Mouse (Mus musculus) liver, adult 2 months (tissue): ENCODE measurements around the gene 9330161L09Rik.

Experiments
- CTCF ChIP-seq: fragments of 200-500 bp; IDR thresholded peaks from 2 replicates; pipeline ENCODE4 v1.5.1; 2011; ENCODE audit warnings: low read depth, low read length, control low read depth
- POLR2A ChIP-seq: fragments of 200-500 bp; IDR thresholded peaks from 2 replicates; pipeline ENCODE4 v1.6.1; 2011; ENCODE audit warnings: low read length, control low read depth; ENCODE audit not compliant: insufficient read depth; ENCODE audit errors: extremely low read depth

- no peak for TF ChIP-seq CTCF
- no peak for TF ChIP-seq POLR2A
Observed at GRCm38 (mm10) chr12:103380226-103380625, 27.4 kb downstream of the 9330161L09Rik start.
